Mouse (Mus musculus) lung, postnatal 0 days (tissue): ENCODE data around the gene Slc16a14. TPM values are rescaled to one million over a fixed set of nuclear protein-coding genes. Genes with fewer than 3 reads are reported as not detected.
A peak's percentile ranks its signal among the peaks of the same experiment; 100 is the strongest.
"Not testable (repeated sequence)": the region's sequence is repeated elsewhere in the genome, so short reads cannot be mapped to it uniquely, and the experiment has no call there.

Experiments
- ATAC-seq: fragments of 200-750 bp; cut with Nextera tagmentation; 2 replicates; pipeline ENCODE4 v1.8.0; 2017; ENCODE audit warnings: moderate library complexity
- DNase-seq: peaks from one replicate; pipeline ENCODE4 v3.0.0-alpha.2; 2016; ENCODE audit warnings: low spot score
- H3K27ac ChIP-seq: fragments of 300-500 bp; sonication (generic); 2 replicates; pipeline ENCODE4 v1.5.1; 2014; ENCODE audit warnings: antibody characterized with exemption, mild to moderate bottlenecking, low read length, mixed read lengths
- H3K27me3 ChIP-seq: fragments of 300-500 bp; sonication (generic); replicated peaks from 2 replicates; pipeline ENCODE4 v1.6.1; 2014; ENCODE audit warnings: low read length, mixed read lengths; ENCODE audit not compliant: insufficient read depth
- H3K36me3 ChIP-seq: fragments of 300-500 bp; sonication (generic); 2 replicates; pipeline ENCODE4 v1.6.1; 2014; ENCODE audit warnings: low read length, mixed read lengths; ENCODE audit not compliant: insufficient read depth
- H3K4me1 ChIP-seq: fragments of 300-500 bp; sonication (generic); 2 replicates; pipeline ENCODE4 v1.6.1; 2014; ENCODE audit warnings: antibody characterized with exemption, low read depth, low read length, mixed read lengths; ENCODE audit not compliant: insufficient read depth
- H3K4me2 ChIP-seq: fragments of 300-500 bp; sonication (generic); replicated peaks from 2 replicates; pipeline ENCODE4 v1.6.1; 2014; ENCODE audit warnings: low read depth, mild to moderate bottlenecking, low read length, moderate library complexity, mixed read lengths
- H3K4me3 ChIP-seq: fragments of 300-500 bp; sonication (generic); 2 replicates; pipeline ENCODE4 v1.5.1; 2014; ENCODE audit warnings: low read depth, low read length
- H3K9ac ChIP-seq: fragments of 300-500 bp; sonication (generic); replicated peaks from 2 replicates; pipeline ENCODE4 v1.6.1; 2014; ENCODE audit warnings: low read depth, mild to moderate bottlenecking
- H3K9me3 ChIP-seq: fragments of 300-500 bp; sonication (generic); 2 replicates; pipeline ENCODE4 v1.6.1; 2016; ENCODE audit warnings: low read length, mixed read lengths
- CTCF ChIP-seq: IDR thresholded peaks from 2 replicates; pipeline ENCODE4 v1.5.1; 2016; ENCODE audit warnings: antibody characterized with exemption, mild to moderate bottlenecking
- EP300 ChIP-seq: IDR thresholded peaks from 2 replicates; pipeline ENCODE4 v1.6.1; 2016; ENCODE audit warnings: antibody characterized with exemption, mild to moderate bottlenecking, control low read depth
- WGBS: fragments of 180-500 bp; shearing (Covaris S2); extraction: QIAGEN DNeasy Blood & Tissue Kit; methylation state at CpG from one replicate; pipeline ENCODE4 v1.1.7; 2014; 5-methylcytosine and 5-hydroxymethylcytosine counted together
- polyA plus RNA-seq: library from polyadenylated mRNA; unstranded; fragments of >200 nt; fragmentation: Nextera tagmentation; extraction: Ambion mirVana; gene quantifications from 2 replicates; pipeline ENCODE4 v1.2.1, GENCODE M21; 2015

The Slc16a14 gene
- 0.04 TPM in 1 of 2 replicates, not detected in the other for polyA plus RNA-seq

GRCm38 (mm10) chr1:84934503-84935333 lies at the start of gene Slc16a14:
Gene Slc16a14, minus strand, starts transcription at chr1:84935134.
- H3K9ac ChIP-seq: no peak within 1 kb of the TSS
- no peaks in the 10 kb centered on the region for H3K36me3 ChIP-seq
- no peak within 1 kb of the TSS for H3K27ac ChIP-seq
- peak within 1 kb of the TSS; percentile 58 for H3K4me2 ChIP-seq
- DNase-seq: peak; percentile 45
- 0 out of 2 replicates have a peak, but pooled peaks cover 11% of the 10 kb centered on the region for H3K27me3 ChIP-seq
- H3K4me1 ChIP-seq: 0 out of 2 replicates have a peak, but pooled peaks cover 5% of the 10 kb centered on the region
- ATAC-seq: peak; percentile 37; the same call in 1 of the 2 replicates
- under 1% methylated on average over 59 of the region's 59 CpGs for WGBS
- TF ChIP-seq CTCF (peak; percentile 25; the same call in 1 of the 2 replicates), EP300 (no peak)
- H3K9me3 ChIP-seq: no peaks in the 10 kb centered on the region
- H3K4me3 ChIP-seq: peak within 1 kb of the TSS; percentile 34

- not testable (repeated sequence) for H3K9me3 ChIP-seq, H3K9ac ChIP-seq, H3K27me3 ChIP-seq, ATAC-seq, H3K4me2 ChIP-seq, H3K4me1 ChIP-seq, DNase-seq, H3K4me3 ChIP-seq, H3K27ac ChIP-seq, H3K36me3 ChIP-seq
- WGBS: 5% methylated on average over 11 of the region's 12 CpGs
These were observed 26.8 kb upstream of the Slc16a14 start for GRCm38 (mm10) chr1:84961779-84962178.

DNA sequence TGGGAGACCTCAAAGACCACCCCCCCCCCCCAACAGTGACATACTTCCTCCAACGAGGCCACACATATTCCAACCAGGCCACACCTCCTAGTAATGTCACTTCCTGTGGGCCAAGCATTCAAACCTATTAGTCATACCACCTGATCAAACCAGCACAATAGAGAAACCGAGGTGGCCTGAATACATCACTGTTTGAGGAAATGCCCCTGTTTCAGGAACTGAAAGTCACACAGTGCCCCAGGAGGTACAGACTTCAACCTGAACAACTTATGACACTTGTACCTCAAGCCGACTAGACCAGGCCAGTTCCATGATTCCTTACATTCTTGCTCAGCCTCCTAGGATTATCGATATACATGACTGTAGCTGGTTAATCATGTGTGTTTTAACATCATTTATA lies 22.8 kb upstream of the Slc16a14 start:
- H3K4me3 ChIP-seq, H3K9ac ChIP-seq: not testable (repeated sequence)
- 73% methylated on average over 4 of the region's 4 CpGs for WGBS

GRCm38 (mm10) chr1:84956771-84957170 lies 21.8 kb upstream of the Slc16a14 start:
- H3K4me1 ChIP-seq, H3K27ac ChIP-seq, H3K4me2 ChIP-seq, ATAC-seq, H3K27me3 ChIP-seq, H3K4me3 ChIP-seq, DNase-seq, H3K36me3 ChIP-seq, H3K9me3 ChIP-seq, H3K9ac ChIP-seq: not testable (repeated sequence)
- 80% methylated on average over 3 of the region's 3 CpGs for WGBS

More for the DNA sequence above, 22.8 kb upstream of the Slc16a14 start:
- not testable (repeated sequence) for H3K9me3 ChIP-seq, H3K27me3 ChIP-seq, H3K36me3 ChIP-seq, H3K4me2 ChIP-seq, H3K4me1 ChIP-seq, H3K27ac ChIP-seq, ATAC-seq
- peak; percentile 3 for DNase-seq

- ATAC-seq: no peak
- H3K9ac ChIP-seq: no peak overlapping the region
- TF ChIP-seq CTCF: no peak
- no peak for TF ChIP-seq EP300
These were observed 17.7 kb upstream of the Slc16a14 start for GRCm38 (mm10) chr1:84952456-84953181.

DNA sequence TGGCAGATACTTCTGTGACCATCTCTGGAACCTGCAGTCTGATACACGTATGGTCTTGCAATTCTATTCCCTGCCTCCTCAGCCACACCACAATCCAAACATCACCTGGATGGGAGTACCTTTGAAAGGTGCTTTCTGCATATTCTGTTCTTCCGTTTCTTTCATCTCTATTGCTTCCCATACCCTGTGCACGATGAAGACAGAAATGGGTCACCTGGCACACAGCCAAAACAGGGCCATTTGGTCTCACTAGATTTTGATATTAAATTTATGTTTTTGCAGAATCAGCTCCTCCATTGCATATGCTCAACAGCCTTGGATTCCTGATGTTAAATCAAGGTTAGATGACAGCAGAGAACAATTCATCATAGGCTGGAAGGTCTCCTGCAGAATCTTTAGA lies 16.6 kb upstream of the Slc16a14 start:
- H3K4me3 ChIP-seq: no peak overlapping the region
- no peaks in the 10 kb centered on the region for H3K9me3 ChIP-seq
- H3K27ac ChIP-seq: no peak overlapping the region
- no peaks in the 10 kb centered on the region for H3K27me3 ChIP-seq
- H3K36me3 ChIP-seq: no peaks in the 10 kb centered on the region
- no peak for TF ChIP-seq EP300
- TF ChIP-seq CTCF: no peak
- no peak overlapping the region for H3K9ac ChIP-seq
- DNase-seq (no peak), ATAC-seq (no peak)
- WGBS: 84% methylated on average over 3 of the region's 3 CpGs
- no peak overlapping the region for H3K4me2 ChIP-seq
- H3K4me1 ChIP-seq: no peaks in the 10 kb centered on the region

More at GRCm38 (mm10) chr1:84952456-84953181, 17.7 kb upstream of the Slc16a14 start:
- Histone ChIP-seq H3K27me3 (no peaks in the 10 kb centered on the region), H3K4me3 (no peak overlapping the region), H3K9me3 (no peaks in the 10 kb centered on the region), H3K27ac (no peak overlapping the region), H3K4me2 (no peak overlapping the region), H3K36me3 (no peaks in the 10 kb centered on the region), H3K4me1 (no peaks in the 10 kb centered on the region)
- 67% methylated on average over 10 of the region's 10 CpGs for WGBS
- DNase-seq: no peak
